In the genomic region with DNA sequence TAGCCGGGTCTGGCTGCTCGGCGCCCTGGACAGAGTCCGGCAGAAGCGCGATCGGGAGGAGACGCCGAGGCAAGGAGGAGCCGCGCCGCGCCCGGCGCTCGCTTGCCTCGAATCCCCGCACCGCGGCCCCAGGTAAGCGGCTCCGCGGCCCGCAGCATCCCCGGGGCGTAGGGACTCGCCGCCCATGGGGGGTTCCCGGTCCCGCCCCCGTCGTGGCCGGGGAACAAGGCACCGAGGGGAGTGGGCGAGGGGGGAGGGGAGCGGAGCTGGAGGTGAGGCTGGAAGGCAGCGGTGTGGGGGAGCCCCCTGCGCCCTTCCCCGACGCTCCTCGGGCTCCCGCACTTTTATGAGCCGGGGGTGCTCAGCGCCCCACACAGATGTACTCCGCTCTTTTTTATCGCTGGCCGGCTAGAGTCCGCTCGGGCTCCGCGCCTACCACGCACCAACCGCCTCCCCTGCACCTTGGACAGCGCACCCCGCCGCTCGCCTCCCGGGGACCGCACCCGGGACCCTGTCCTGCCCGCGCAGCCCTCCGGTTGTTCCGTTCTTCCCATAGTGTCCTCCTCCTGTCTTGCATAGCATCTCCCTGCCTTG, we compare ENCODE assay signal across 8 mouse cellular contexts. TPM values are rescaled to one million over a fixed set of nuclear protein-coding genes. Genes with fewer than 3 reads are reported as not detected.
DNase-seq lines count a peak whose midpoint lies in the region; ATAC-seq and TF ChIP-seq lines count a peak whose summit lies in the region.

No protein-coding gene starts in this region.

- H3K9ac ChIP-seq in forebrain, postnatal 0 days: peak overlapping the region; percentile 95
- peak overlapping the region; percentile 85 for H3K9ac ChIP-seq in limb, embryonic 13.5 days
- peak overlapping the region; percentile 91 for H3K9ac ChIP-seq in neural tube, embryonic 14.5 days (replicated peaks; ENCODE audit: low read depth, low read length)

- under 1% methylated on average over 56 of the region's 64 CpGs for WGBS in forebrain, postnatal 0 days
- 1% methylated on average over 61 of the region's 64 CpGs for WGBS in limb, embryonic 13.5 days
- under 1% methylated on average over 55 of the region's 64 CpGs for WGBS in neural tube, embryonic 14.5 days

- ATAC-seq in frontal cortex, adult (ENCODE audit: low TSS enrichment): peak; percentile 18
- peak; percentile 42 for ATAC-seq in forebrain, postnatal 0 days
- peak; percentile 49 for ATAC-seq in limb, embryonic 13.5 days (ENCODE audit: low FRiP score, low read depth)
- peak; percentile 41 for ATAC-seq in neural tube, embryonic 14.5 days (ENCODE audit: low read depth)

- H3K9me3 ChIP-seq in forebrain, postnatal 0 days (ENCODE audit: low read length): no peaks in the 10 kb centered on the region
- no peaks in the 10 kb centered on the region for H3K9me3 ChIP-seq in limb, embryonic 13.5 days
- H3K9me3 ChIP-seq in neural tube, embryonic 14.5 days (ENCODE audit: control insufficient read depth, low read length): no peaks in the 10 kb centered on the region

- TF ChIP-seq CTCF in forebrain, postnatal 0 days (IDR thresholded peaks at IDR 0.05; ENCODE audit: low read depth): no peak

- H3K4me3 ChIP-seq in forebrain, postnatal 0 days (ENCODE audit: low read depth, low read length): peak overlapping the region; percentile 98
- peak overlapping the region; percentile 83 for H3K4me3 ChIP-seq in limb, embryonic 13.5 days
- peak overlapping the region; percentile 99 for H3K4me3 ChIP-seq in neural tube, embryonic 14.5 days (ENCODE audit: low read depth, low read length)

- peak overlapping the region; percentile 87 for H3K4me2 ChIP-seq in forebrain, postnatal 0 days (ENCODE audit: low read depth)
- peak overlapping the region; percentile 98 for H3K4me2 ChIP-seq in limb, embryonic 13.5 days (replicated peaks)
- peak overlapping the region; percentile 94 for H3K4me2 ChIP-seq in neural tube, embryonic 14.5 days (ENCODE audit: low read depth, low read length)

- H3K4me1 ChIP-seq in forebrain, postnatal 0 days (ENCODE audit: insufficient read depth): peaks cover 23% of the 10 kb centered on the region; the same call in 1 of the 2 replicates
- peaks cover 27% of the 10 kb centered on the region for H3K4me1 ChIP-seq in limb, embryonic 13.5 days
- H3K4me1 ChIP-seq in neural tube, embryonic 14.5 days (ENCODE audit: control insufficient read depth, insufficient read depth, low read length): peaks cover 32% of the 10 kb centered on the region

- H3K27ac ChIP-seq in forebrain, postnatal 0 days (ENCODE audit: low read depth, low read length): peak overlapping the region; percentile 93
- H3K27ac ChIP-seq in limb, embryonic 13.5 days: peak overlapping the region; percentile 48; the same call in 1 of the 2 replicates
- peak overlapping the region; percentile 92 for H3K27ac ChIP-seq in neural tube, embryonic 14.5 days (ENCODE audit: low read depth, low read length)

- H3K27me3 ChIP-seq in forebrain, postnatal 0 days (ENCODE audit: insufficient read depth, low read length): no peaks in the 10 kb centered on the region
- H3K27me3 ChIP-seq in limb, embryonic 13.5 days: peaks cover 36% of the 10 kb centered on the region
- H3K27me3 ChIP-seq in neural tube, embryonic 14.5 days (ENCODE audit: control insufficient read depth, insufficient read depth, low read length): no peaks in the 10 kb centered on the region

- no peak for DNase-seq in frontal cortex, postnatal 14 days (ENCODE audit: low spot score in 2 of 2)
- peak; percentile 55 for DNase-seq in right cerebral cortex, postnatal 4 days
- DNase-seq in right cerebral cortex, adult 2 months (ENCODE audit: low spot score in 2 of 2): no peak
- no peak for DNase-seq in forebrain, postnatal 0 days
- no peak for DNase-seq in layer of hippocampus, adult 18-20 months (ENCODE audit: low spot score in 2 of 2)

- H3K36me3 ChIP-seq in forebrain, postnatal 0 days (ENCODE audit: insufficient read depth): no peaks in the 10 kb centered on the region
- no peaks in the 10 kb centered on the region for H3K36me3 ChIP-seq in limb, embryonic 13.5 days
- H3K36me3 ChIP-seq in neural tube, embryonic 14.5 days (ENCODE audit: control insufficient read depth, insufficient read depth, low read length): no peaks in the 10 kb centered on the region

RNA-seq across cellular contexts. Expression of a gene that starts 0.4 kb away (rescaled TPM):
- total RNA-seq in forebrain, postnatal 0 days (2014; rRNA removed): 61.7 and 61.8 TPM in 2 replicates
- polyA plus RNA-seq in forebrain, postnatal 0 days (2015; fragmentation: Nextera tagmentation; extraction: Ambion mirVana): 33.9 and 39.9 TPM in 2 replicates
- 18.9 and 19.7 TPM in 2 replicates for polyA plus RNA-seq in limb, embryonic 13.5 days (2015; fragmentation: Nextera tagmentation; extraction: Ambion mirVana)
- polyA plus RNA-seq in neural tube, embryonic 14.5 days (2014; fragmentation: Nextera tagmentation; extraction: Ambion mirVana): 36.2 and 43.7 TPM in 2 replicates
- 10 to 100 TPM; 61.5 to 62.6 TPM for total RNA-seq in layer of hippocampus, adult 18-20 months (2021)
